In the genomic region with DNA sequence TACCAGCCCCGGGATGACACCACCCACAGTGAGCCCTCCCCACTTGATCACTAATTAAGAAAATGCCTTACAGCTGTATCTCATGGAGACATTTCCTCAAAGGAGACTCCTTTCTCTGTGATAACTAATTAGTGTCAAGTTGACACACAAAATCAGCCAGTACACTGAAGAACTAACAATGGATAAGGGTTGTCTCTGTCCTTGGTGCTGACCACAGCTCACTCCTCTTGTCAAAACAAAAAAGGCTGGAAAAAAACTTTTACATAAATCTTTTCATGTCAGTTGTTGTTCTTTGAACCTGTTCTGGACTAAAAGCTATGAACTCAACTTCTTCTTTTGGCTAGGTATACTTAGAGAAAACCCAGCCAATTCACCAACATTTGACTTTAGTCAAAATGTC, we compare ENCODE assay signal across 12 mouse cellular contexts.
DNase-seq lines count a peak whose midpoint lies in the region; ATAC-seq and TF ChIP-seq lines count a peak whose summit lies in the region.
"Had no signal": no experiment of that assay in that cellular context is flagged by ENCODE, and none has a peak within 500 bp of the region (broad histone marks: within the 10 kb centered on the region; RNA-seq: fewer than 3 reads in every experiment).

No protein-coding gene starts in this region.

- no peaks in the 10 kb centered on the region for H3K36me3 ChIP-seq in lung, embryonic 14.5 days (ENCODE audit: insufficient read depth)

- H3K4me1 ChIP-seq in lung, embryonic 14.5 days (ENCODE audit: insufficient read depth), result no peaks in the 10 kb centered on the region

- H3K27me3 ChIP-seq in lung, embryonic 14.5 days (ENCODE audit: insufficient read depth, low read length), result no peaks in the 10 kb centered on the region

- no peak overlapping the region for H3K4me2 ChIP-seq in lung, embryonic 14.5 days
- H3K4me2 ChIP-seq: midbrain, embryonic 11.5 days had no signal

- no peak overlapping the region for H3K4me3 ChIP-seq in lung, embryonic 14.5 days (ENCODE audit: low read depth, low read length)

- TF ChIP-seq CTCF in lung, embryonic 14.5 days (IDR thresholded peaks at IDR 0.05; ENCODE audit: low read depth), result no peak

- no peaks in the 10 kb centered on the region for H3K9me3 ChIP-seq in lung, embryonic 14.5 days (ENCODE audit: low read depth, low read length)

- no peak overlapping the region for H3K27ac ChIP-seq in lung, embryonic 14.5 days (ENCODE audit: low read depth)
- H3K27ac ChIP-seq: hindbrain, postnatal 0 days had no signal

- WGBS in lung, embryonic 14.5 days, result 64% methylated on average over 1 of the region's 1 CpGs

- DNase-seq in lung, embryonic 14.5 days, result peak; percentile 81
- DNase-seq in lung, postnatal 10 days, result no peak
- peak; percentile 63 for DNase-seq in NIH3T3 (ENCODE audit: low read depth)
- peak; percentile 16 for DNase-seq in embryo, embryonic 11.5 days (ENCODE audit: low read depth, low spot score)
- peak; percentile 54 for DNase-seq in retina, embryonic 14.5 days (ENCODE audit: low spot score)
- DNase-seq in thymus, postnatal 14 days, result no peak
- no peak for DNase-seq in urinary bladder, postnatal 36 days (ENCODE audit: low spot score in 2 of 2)
- DNase-seq: cerebellum, postnatal 36 days; heart, adult 18-20 months; thymus, adult 2 months had no signal

- ATAC-seq in lung, embryonic 14.5 days (ENCODE audit: insufficient read depth), result no peak
- ATAC-seq: hindbrain, postnatal 0 days had no signal

- no peak overlapping the region for H3K9ac ChIP-seq in lung, embryonic 14.5 days

Comparison
In these comparisons a context has a peak if more than half of its experiments do, and no peak if none do; other contexts are left out.
1. DNase-seq: peak in lung, embryonic 14.5 days (single experiment), NIH3T3 (single experiment), embryo, embryonic 11.5 days (single experiment) and retina, embryonic 14.5 days (single experiment); none in lung, postnatal 10 days (single experiment), thymus, postnatal 14 days (single experiment) and urinary bladder, postnatal 36 days (0 of 2).